Mouse (Mus musculus): ENCODE results near the gene Gm17604. TPM values are rescaled to one million over a fixed set of nuclear protein-coding genes. Genes with fewer than 3 reads are reported as not detected.

Gene Gm17604
- total RNA-seq (2021) = not detected
- long read RNA-seq, experiment 1 = 0 reads
- long read RNA-seq, experiment 2 = 0 reads

DNA sequence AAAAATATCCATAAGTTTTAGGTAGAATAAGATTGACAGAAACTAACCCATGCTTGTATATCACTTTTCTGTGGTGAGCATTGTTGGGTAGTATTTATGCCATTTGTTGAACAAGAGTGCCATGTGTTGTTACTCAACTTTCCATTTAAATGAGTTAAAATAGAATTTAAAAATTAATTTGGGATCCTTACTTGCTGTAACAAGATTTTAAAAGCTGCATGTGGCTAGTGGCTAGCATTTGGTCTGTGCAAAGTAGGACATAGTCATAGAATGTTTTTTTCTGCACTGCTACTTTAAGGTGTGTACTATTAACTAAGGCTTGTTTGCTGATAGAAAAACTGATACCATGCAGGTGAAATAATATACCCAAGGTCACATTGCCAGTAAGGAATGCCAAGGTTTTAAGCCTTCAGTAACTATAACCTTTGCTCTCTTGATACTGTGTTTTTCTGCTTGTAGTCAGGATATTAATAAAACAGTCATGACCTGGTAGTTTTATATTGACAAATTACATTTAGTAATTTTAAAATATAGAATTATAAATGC lies at the start of gene Gm17604:
Gene Gm17604, minus strand, starts transcription at position 51 of the 546 bp plus-strand sequence.
- no peak for DNase-seq

GRCm38 (mm10) chrX:165049929-165050328 lies 45.3 kb upstream of the Gm17604 start:
- DNase-seq = no peak

- no peak for DNase-seq
These were observed 1.5 kb downstream of the Gm17604 start for GRCm38 (mm10) chrX:165003141-165003540.

DNA sequence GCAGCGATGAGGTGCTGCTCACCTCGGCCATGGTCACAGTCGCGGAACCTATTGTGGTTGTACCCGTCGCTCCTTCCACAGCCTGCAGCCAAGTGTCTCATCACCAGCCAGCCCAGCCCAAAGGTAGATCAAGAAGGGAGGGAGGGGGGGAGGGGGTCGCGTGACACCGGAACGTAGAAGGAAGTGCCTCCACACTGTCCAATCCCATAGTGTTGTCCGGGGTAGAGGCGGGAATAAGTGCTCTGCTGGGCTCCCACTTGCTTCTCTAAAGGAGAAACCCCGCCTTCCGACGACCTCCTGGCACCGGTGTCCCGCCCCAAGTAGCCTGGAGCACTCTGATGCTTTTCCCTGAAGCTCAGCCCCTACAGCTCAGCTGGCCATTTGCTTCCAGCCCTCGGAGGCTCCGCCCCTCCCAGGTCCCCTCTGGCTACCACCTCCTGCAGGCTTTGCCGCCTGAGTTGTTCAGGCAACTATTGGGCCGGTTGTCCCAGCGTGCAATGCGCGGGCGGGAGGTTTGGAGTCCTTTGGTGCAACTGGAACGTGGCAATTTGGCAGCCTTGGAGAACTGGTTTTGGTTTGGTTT lies 24.3 kb downstream of the Gm17604 start, which contains the start of the genes Mospd2 and Fancb:
Gene Mospd2, minus strand, starts transcription at position 183 of the 583 bp plus-strand sequence.
Gene Fancb, plus strand, starts transcription at position 400 of the 583 bp plus-strand sequence.
- peak; percentile 90 for DNase-seq

DNA sequence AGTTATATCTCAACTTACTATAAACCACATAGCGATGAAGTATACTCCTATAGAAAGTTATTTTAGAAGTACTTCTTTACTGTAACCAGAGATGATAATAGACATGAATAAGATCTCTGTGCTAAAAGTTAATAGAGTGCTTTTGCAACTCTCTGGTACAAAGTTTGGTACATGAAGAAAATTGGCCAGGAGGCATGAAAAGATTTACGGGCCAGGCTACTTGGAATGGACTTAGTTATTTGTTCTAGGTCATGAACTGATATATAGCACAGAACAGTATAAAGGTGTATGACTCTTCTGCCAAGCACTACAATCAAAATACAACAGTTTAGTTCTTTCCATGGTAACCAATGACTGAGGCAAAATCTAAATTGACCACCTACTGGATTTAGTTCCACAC lies 25.8 kb downstream of the Gm17604 start:
- DNase-seq = no peak

- DNase-seq = no peak
These were observed 33.4 kb downstream of the Gm17604 start for GRCm38 (mm10) chrX:164971206-164971605.

GRCm38 (mm10) chrX:164965750-164966448 lies 38.7 kb downstream of the Gm17604 start:
- no peak for DNase-seq

Other genes starting within 250 kb of the Gm17604 start
- gene Mospd2, start 24.5 kb downstream of the Gm17604 start, total RNA-seq (2021) = 10 to 100 TPM; 21.5 to 38.5 TPM
- gene Fancb, start 24.2 kb downstream of the Gm17604 start, total RNA-seq (2021) = under 1 TPM; 0.73 to 0.76 TPM